Mouse (Mus musculus): ENCODE measurements at regions not wholly inside any gene's neighbourhood (a gene's known extent, or its start where the extent isn't known, plus 50 kb on each side); places are given as distances from the start of the nearest gene placed in this dataset.

DNA sequence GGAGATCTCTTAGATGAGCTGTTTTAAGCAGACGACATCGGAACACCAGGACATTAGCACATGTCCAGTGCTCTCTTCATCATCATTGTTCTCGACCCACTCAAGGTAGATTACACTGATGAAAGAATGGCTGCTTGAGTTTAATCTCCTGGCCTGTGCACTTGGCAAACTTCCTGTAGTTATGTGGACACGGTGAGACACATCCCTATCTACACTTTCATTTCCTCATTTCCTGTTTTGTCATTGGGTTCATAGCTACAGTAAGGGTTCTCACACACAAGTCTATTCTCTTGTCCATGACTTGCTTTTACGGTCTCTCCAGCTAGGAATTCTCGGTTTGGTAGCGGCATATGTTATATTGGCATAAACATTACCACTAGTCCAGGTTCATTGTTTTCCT, 190.5 kb downstream of the Pdgfra start:
- CTCF ChIA-PET, result no interaction called here

DNA sequence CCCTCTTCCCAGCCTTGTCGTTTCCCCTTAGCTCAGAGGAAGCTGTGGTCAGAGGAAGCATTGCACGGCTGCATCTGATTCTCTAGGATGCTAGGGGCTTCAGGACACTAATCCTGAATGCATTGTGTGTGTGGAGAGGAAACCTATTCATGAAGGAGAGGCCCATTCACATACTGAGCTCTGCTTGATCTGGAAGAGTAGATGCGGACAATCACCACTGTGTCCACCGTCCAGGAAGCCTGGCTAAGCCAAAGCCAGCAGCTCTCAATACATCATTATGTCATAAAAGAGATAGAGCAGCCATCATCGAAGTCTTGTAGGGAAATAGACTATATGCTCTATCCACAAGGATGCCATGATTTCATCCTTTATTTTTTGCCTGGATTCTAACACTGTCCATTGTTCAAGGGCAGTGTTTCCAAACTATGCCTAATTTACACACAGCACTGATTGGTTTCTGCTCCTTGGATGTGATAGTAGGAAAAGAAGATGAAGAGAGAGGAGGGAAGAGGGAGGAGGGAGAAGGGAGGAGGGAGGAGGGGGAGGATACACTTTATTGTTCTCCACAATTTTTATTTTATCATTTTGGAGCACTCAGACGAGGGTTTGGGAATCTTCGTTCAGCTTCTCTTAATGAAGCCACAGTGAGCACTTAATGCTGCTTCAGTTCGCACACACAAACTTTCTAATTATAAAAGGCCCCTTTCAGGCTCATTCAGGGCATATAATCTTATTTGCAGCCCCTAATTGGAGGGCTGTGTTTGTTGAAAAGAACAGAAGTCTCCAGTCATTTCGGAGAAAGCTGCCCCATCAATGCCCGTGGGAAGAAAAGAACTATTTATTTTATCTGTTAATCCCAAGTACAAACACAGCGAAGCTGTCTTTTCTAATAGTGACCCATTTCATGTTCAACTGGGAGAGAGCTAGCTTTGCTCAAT, 195.0 kb downstream of the Pdgfra start:
- CTCF ChIA-PET, result no interaction called here

DNA sequence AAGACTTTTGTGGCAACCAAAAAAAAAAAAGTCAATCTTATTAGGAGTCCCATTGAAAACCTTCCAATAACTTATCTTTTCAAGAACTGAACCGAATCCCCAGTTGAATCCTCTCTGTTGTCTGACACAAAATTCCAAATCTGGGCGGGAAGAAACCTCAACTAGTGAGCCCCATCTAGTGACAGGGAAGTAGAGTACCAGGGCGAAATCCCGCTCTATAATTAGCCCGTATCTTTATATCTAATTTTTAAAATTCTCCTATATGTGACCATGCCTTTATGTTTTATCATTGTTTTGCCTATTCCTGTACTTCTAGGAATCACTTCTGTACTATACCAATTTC, 195.7 kb downstream of the Pdgfra start:
- CTCF ChIA-PET, result no interaction called here

DNA sequence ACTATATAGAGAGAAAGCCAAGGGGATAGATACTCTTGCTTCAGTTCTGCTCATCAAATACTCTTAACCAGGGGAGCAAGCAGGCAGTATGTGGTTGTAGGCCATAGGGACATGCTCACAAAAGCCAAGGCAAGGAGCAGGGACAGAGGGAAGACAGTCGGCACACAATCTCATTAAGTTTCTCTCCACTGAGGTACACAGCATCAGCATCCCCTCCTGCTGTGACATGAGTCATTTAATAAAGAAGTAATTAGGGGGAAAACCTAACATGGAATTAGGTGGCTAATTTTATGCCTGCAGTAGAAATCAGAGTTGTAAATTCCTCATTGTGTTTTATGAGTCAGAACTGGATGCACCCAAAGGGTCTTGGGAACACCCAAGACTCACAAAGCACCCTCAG, 203.2 kb downstream of the Pdgfra start:
- CTCF ChIA-PET, result no interaction called here

DNA sequence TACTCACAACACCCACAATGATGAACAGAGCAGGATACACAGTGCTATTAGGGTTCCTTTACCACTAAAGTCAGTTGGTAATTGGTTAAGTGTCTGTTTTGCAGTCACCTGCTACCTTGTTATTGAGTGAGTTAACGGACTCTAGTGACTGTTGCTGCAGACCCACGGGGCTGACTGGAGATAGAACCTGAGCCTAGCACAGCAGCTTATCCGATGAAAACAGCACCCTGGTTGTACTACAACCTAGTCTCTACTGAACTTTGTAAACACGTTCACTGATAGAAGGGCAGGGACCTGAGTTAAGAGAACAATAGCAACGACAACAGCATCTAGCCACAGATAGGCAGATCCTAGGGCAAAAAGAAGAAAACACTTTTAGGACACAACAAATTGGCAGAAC, 206.8 kb downstream of the Pdgfra start:
- CTCF ChIA-PET, result no interaction called here

DNA sequence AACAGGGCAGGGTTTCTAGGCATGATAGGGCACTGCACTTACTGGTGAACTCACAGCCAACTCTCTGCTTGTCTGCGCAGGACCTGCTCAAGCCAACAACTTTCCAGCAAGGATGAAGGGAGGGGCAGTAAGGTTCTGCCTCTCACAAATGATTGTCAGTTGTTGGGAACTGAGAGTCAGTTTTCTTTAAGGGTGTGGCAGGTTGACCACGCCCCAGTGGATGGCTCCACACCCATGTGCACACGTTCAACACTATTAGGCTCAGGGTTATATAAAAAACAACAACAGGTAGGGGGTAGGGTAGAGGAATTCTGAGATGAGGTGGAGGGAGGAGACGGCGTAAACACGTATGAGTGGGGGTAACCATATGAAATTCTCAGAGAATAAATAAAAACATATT, 210.9 kb upstream of the Kit start:
- CTCF ChIA-PET, result interaction anchor here (0.6 kb wide), 1 partner anchor 284 kb away, joined by 8 read pairs; no protein-coding TSS in a partner anchor

DNA sequence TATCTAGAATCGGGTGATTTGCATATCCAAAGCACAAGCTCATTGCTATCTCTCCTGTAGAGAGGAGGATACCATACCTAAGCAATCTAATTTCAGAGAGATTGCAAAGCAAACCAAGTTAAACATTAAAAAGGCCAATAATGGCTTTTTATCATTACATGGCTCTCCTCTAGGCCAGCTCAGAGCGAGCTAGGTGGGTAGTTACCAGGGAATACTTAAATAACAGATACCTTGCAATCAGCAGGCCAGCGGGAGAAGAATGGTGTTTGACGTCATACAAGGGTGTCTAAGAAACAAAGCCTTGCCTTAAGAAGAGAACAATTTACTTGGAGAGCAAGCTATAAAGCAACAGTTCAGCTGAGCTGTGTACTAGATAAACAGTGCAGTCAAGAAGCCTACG, 207.4 kb upstream of the Kit start:
- CTCF ChIA-PET, result no interaction called here

DNA sequence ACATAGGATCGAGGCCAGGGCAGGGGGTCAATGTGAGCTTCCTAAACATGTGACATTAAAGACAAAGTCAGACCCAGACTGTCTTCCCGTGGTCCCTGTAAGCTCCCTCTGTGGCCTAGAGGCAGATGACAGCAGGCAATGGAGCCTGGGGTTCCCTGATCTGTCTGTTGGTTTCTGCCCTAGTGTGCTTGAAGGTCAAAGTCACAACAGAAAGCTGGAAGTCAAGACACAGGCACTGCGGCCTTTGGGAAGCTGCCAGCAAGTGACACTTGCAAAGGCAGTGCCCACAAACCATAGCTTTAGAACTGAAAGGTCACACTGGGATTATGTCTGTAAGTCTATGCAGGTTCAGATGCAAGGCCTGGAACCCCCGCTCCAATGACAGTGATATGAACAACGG, 206.0 kb upstream of the Kit start:
- CTCF ChIA-PET, result no interaction called here

DNA sequence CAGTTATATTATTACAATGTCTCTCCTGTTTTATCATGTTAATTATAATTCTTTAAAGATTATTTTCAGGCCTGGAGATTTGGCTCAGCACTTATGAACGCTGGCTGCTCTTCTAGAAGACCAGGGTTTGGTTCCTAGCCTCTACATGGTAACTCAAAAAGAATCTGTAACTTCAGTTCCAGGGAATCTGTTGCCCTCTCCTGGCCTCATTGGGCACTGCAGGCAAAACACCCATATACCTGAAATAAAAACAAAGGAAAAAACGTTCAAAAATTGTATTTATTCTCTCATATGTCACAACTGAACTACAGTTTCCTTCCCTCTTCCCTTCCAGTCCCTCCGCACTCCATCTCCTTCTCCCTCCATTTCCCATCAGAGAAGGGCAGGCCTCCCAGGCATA, 201.9 kb upstream of the Kit start:
- CTCF ChIA-PET, result no interaction called here

DNA sequence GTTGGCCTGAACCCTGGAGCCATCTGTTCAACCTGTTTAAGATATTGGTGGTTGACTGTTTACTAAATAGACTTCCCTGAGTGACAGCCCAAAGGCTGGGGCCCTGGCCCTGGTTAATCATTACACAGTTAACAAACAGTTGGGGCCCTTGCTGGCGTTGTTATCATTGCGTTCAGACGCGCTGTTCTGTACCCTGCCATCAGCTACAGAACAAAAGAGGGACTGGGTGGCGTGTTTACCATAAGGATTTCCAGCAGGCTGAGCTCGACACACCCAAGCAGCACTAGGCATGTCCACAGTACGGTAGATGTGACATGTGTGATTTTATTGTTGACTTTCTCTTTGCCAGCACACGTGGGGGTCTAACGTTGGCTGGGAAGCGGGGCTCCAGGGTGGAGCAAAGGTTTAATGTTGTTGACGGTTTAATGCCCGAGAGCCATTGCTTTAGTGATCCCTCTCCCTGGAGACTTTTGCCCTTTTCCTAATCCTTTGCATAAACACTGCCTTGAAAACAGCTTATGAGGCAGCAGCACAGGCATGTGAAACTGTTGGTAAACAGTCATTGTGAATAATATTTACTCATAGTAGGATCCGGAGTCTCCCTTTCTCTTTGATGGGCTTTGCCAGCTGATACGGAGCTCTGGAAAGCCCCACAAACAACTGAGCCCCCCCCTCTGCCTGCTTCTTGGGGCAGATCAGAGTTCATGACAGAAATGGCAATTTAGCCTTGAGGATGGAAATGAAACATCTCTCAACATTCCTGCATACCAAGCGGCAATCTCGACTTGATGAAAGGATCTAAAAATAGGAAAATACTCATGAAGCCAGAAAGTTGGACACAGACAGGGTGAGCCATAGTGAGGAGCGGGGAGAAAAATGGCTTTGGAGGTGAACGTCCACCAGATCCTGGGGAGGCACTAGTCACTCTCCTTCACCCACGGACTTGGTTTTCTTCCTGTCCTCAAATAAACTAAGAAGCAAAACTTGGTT, 197.1 kb upstream of the Kit start:
- CTCF ChIA-PET, result no interaction called here

DNA sequence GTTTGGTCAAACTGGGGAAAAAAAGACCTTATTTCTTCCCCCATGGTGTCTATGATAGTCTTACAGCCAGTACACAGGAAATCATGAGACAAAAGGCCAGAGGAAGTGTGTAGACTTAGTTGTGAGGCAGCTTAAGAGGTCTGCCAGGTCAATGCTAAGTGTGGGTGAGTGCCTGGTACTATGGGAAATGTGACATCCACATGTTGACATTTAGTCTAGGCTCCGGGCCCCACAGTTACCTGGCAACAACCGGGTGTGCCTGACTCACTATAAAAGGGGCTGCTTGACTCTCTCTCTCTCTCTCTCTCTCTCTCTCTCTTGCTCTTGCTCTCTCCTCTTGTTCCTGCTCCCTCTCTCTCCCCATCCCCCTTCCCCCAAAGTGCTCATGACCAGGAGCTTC, 196.1 kb upstream of the Kit start:
- CTCF ChIA-PET, result no interaction called here

DNA sequence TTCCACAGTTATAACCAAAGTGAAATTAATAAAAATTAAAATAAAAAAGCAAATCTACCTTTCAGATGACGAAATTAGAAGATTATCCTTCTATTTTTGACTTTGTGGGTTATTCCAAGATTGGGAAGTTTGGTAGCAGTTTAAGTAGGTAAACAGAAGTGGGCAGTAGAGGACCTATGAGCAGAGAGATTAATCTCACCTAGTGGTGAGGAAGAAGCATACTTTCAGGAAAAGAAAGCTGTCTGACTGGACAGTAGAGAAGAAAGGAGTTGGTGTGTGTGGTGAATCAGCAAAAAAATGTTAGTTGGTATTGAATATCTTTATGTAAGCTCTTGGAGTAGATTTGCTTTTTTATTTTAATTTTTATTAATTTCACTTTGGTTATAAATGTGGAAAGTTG, 194.4 kb upstream of the Kit start:
- CTCF ChIA-PET, result no interaction called here

DNA sequence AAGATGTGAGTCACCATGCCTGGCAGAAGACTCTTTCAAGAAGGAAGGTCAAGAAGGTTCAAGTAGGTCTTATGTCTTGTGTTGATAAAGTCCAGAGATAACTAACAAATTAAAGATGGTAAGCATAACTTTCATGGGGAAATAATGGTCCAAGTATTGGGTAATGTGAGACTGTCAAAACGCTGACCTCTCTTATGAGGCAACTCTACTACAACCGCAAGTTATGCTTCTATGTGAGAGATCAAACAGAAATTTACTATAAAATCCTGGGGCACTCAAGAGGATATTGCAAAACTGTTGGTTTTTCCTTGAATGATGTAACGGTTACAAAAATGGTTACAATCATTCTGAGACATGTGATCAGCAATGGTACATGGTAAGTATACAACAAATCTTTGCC, 192.6 kb upstream of the Kit start:
- CTCF ChIA-PET, result no interaction called here

DNA sequence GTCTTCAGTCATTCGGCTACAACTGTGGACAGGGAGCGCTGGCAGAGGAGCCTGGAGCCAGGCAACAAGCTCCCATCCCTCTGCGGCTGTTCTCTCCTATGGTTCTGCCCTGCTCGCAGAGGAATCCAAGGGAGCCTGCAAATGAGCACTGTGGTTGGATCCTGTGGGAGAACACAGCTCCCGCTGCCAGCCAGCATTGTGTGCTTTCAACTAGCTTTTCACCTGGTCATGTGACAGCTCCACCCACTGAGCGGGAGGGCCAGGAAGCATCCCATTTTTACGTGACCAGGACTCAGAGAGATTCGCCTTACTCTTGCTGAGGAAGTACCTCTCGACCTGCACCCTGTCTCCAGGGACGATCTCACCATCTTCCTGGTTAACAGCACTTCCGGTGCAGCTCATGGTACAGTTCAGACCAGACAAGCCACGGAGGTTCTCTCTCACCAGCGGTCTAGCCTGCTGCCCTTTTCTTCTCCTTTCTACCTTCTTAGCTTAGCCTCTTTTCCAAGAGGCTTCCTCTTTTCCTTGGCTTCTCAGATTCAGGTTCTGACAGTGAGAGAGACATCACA, 186.7 kb upstream of the Kit start:
- CTCF ChIA-PET, result no interaction called here

DNA sequence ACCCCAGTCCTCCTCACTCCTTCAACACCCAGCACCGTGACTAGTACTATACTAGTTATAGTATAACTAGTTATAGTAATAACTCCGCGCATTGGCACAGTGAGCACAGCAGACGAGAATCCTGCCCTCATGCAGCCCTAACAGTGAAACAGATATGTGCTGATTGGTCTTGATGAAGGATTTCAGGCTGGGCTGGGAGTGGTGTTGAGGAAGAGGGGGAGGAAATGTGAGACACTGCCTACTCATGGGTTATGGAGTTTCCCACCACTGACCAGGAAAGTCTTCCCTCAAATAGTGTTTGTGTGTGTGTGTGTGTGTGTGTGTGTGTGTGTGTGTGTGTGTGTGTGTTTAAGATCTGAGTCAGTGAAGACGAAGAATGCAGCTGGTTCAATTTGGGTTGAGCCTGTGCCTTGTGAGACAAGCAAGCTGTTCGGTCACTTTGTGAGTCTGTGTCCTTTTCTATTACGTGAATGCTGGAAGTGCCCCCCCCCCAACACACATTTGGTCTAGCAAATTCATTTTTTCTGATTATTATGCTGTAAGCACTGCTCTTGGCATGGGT, 185.9 kb upstream of the Kit start:
- CTCF ChIA-PET, result no interaction called here

DNA sequence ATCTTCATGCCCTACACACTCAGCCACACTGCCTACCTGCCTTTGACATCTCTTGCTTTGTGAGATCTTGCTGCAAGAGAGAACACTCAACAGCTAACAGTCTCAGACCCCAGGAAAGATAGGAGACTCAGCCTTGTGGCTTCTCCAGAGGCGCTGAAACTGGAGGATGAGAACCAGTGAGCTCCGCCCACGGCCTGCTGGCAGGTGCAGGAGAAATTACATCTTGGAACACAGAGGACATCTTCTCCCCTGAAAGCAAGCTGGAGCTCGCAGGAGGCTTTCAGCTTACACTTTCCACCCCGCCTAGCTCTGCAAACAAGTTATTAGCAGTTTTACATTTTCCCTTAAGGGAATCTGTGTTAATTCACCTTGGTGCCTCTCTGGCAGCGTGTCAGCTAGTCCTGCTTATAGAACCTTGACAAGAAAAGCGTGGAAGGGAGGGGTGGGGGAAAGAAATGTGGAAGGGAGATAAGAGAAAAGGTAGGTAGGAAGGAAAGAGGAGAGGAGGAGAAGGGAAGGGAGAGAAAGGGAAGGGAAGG, 185.2 kb upstream of the Kit start:
- CTCF ChIA-PET, result no interaction called here

DNA sequence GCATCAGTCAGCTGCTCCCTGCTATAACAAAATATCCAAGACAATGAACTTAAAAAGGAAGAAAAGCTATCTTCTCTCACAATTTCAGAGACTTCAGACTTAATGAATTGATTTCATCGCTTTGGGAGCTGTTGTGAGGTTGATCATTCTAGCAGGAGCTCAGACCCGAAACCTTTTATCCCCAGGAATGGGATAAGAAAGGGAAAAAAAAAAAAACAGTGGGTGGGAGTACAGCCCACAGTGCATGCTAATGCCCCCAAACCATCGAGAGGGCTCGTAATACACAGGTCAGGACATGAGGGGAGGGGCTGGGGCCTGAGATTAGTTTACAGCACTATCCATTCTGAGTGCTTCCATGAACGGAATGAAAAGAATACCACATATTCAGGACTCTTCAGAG, 175.9 kb upstream of the Kit start:
- CTCF ChIA-PET, result no interaction called here

DNA sequence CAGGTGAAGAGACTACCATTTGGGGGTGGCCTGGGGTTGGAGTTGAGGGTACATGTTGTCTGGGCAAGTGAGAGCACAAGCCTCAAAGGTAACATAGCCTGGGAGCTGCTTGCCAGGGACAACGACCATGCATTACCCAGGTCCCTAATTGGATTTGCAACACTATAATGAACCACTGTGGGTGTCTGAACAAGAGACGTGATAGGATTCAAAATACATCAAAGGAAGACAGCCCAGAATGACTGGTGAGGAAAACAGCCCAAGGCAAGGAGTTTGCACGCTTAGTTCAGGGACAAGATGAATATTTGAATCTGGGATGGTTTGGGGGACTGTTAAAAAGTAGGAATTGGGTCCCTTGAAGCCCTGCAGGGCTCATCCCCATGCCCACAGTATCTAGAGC, 173.0 kb upstream of the Kit start:
- CTCF ChIA-PET, result no interaction called here

DNA sequence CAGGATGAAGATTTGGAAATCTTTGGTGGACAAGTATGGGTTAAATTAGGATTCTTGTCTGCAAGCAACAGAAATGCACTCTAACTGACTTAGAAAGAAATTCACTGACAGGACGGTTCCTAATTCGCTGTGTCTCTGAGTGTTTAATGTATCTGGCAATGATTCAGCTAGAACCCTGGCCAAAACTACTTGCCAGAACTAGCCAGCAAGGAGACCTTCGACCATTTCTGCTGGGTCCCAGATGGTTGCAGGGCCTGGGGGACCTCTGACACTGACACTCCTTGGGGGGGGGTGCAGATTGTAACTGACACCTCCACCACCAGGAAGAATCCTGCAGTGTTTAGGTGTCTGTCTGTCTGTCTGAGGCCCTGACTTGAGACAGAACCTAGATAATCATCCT, 172.1 kb upstream of the Kit start:
- CTCF ChIA-PET, result no interaction called here

DNA sequence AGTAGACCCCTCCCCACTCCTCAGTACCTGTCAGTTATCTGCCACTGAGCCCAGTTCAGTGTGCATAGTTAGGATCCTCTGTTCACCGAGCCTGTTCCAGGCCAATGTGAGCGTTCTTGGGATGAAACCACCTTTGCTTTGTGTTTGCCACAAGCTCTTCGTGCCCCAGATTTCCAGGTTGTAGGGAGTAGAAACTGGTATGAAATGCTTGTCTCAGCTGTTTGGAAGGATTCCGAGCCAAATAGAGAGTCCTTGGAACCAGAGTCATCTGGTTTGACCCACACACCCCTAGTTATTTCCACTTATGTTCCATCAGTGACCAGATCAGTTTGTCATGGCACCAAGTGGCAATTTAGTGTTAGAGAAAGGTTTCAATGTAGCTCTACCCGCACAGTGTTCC, 171.2 kb upstream of the Kit start:
- CTCF ChIA-PET, result no interaction called here

DNA sequence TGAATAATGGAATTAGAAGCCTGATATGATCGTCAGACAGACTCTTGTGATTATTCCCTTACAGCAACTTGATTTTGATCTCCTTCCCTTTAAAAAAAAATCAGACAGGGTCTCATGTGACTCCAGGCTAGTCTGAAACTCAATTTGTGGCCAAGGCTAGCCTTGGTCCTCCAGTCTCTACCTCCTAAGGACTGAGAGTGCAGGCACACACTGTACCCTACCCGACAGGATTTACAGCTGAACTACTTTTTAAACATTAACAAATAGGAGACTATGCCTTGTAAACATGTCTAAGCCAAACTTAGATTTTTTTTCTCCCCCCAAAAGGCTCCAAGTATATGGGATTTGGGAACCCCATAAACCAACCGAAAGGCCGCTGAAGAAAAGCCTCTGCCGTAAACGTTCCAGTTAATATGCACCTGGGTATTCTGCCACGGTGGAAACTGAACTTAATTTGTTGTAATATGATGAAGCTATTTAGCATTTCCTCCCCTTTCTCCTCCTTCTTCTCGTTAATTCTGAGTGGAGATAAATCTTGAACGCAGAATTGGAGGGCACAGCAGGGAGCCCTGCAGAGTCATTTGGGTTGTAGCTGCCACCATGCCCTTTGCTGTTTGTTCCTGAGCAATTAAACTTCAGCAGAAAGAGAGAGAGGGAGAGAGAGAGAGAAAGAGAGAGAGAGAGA, 170.0 kb upstream of the Kit start:
- CTCF ChIA-PET, result no interaction called here

DNA sequence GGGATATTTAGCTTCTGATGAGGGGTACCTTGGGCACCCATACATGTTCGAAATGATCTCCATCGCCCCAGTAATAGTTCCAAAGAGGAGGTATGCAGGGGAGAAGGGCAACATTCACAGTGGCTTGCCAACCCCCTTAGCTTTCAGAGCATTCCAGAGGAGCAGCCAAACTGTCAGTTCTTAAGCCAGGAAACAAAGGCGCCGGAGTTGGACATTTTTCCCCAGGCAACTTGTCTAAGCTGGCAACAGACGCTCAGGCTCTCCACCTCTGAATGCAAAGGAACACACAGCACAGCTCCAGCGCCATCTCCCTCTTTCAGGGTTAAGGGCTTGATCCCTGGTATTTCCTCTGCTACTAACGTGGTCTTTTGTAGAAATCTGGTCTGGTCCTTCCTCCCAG, 169.2 kb upstream of the Kit start:
- CTCF ChIA-PET, result no interaction called here
